Mouse (Mus musculus): ENCODE data around the gene Fam207a. TPM values are rescaled to one million over a fixed set of nuclear protein-coding genes. Genes with fewer than 3 reads are reported as not detected.

Fam207a gene
- polyA plus RNA-seq, 1 experiment from 2014 or later = 34.1 TPM

GRCm38 (mm10) chr10:77543226-77543625, 27.6 kb upstream of the Fam207a start:
- H3K4me2 ChIP-seq (ENCODE audit: low read length) = no peak overlapping the region
- DNase-seq (ENCODE audit: low spot score) (peak; percentile 27), ATAC-seq (replicated peaks; ENCODE audit: low FRiP score, low read depth) (no peak)
- peak; percentile 62 for TF ChIP-seq CTCF (IDR thresholded peaks at IDR 0.05; ENCODE audit: low read depth)
- H3K27me3 ChIP-seq (ENCODE audit: insufficient read depth, low read length) = no peaks in the 10 kb centered on the region
- 46% methylated on average over 7 of the region's 7 CpGs for WGBS
- no peaks in the 10 kb centered on the region for H3K4me1 ChIP-seq (replicated peaks; ENCODE audit: insufficient read depth, low read length)
- H3K27ac ChIP-seq = no peak overlapping the region
- no peaks in the 10 kb centered on the region for H3K36me3 ChIP-seq (ENCODE audit: insufficient read depth, low read length)
- no peak overlapping the region for H3K4me3 ChIP-seq (replicated peaks; ENCODE audit: low read depth, low read length)
- no peaks in the 10 kb centered on the region for H3K9me3 ChIP-seq (replicated peaks; ENCODE audit: low read length)
- no peak overlapping the region for H3K9ac ChIP-seq (ENCODE audit: low read depth, low read length)

GRCm38 (mm10) chr10:77541864-77542666, 26.5 kb upstream of the Fam207a start:
- H3K9me3 ChIP-seq (replicated peaks; ENCODE audit: low read length) = no peaks in the 10 kb centered on the region
- 82% methylated on average over 10 of the region's 10 CpGs for WGBS
- DNase-seq (ENCODE audit: low spot score) = no peak
- H3K27me3 ChIP-seq (ENCODE audit: insufficient read depth, low read length) = no peaks in the 10 kb centered on the region
- TF ChIP-seq CTCF (IDR thresholded peaks at IDR 0.05; ENCODE audit: low read depth) = no peak
- H3K4me2 ChIP-seq (ENCODE audit: low read length) = no peak overlapping the region
- no peaks in the 10 kb centered on the region for H3K36me3 ChIP-seq (ENCODE audit: insufficient read depth, low read length)
- no peak overlapping the region for H3K9ac ChIP-seq (ENCODE audit: low read depth, low read length)
- no peak overlapping the region for H3K27ac ChIP-seq
- no peaks in the 10 kb centered on the region for H3K4me1 ChIP-seq (replicated peaks; ENCODE audit: insufficient read depth, low read length)
- H3K4me3 ChIP-seq (replicated peaks; ENCODE audit: low read depth, low read length) = no peak overlapping the region
- ATAC-seq (replicated peaks; ENCODE audit: low FRiP score, low read depth) = no peak

GRCm38 (mm10) chr10:77540576-77541102, 25.1 kb upstream of the Fam207a start:
- H3K4me3 ChIP-seq (replicated peaks; ENCODE audit: low read depth, low read length) = no peak overlapping the region
- H3K4me2 ChIP-seq (ENCODE audit: low read length) = no peak overlapping the region
- 77% methylated on average over 4 of the region's 4 CpGs for WGBS
- ATAC-seq (replicated peaks; ENCODE audit: low FRiP score, low read depth) (no peak), DNase-seq (ENCODE audit: low spot score) (no peak)
- H3K4me1 ChIP-seq (replicated peaks; ENCODE audit: insufficient read depth, low read length) = no peaks in the 10 kb centered on the region
- no peak overlapping the region for H3K9ac ChIP-seq (ENCODE audit: low read depth, low read length)
- no peak for TF ChIP-seq CTCF (IDR thresholded peaks at IDR 0.05; ENCODE audit: low read depth)
- H3K27ac ChIP-seq = no peak overlapping the region
- no peaks in the 10 kb centered on the region for H3K9me3 ChIP-seq (replicated peaks; ENCODE audit: low read length)
- H3K36me3 ChIP-seq (ENCODE audit: insufficient read depth, low read length) = no peaks in the 10 kb centered on the region
- H3K27me3 ChIP-seq (ENCODE audit: insufficient read depth, low read length) = no peaks in the 10 kb centered on the region

GRCm38 (mm10) chr10:77539320-77539945, 23.8 kb upstream of the Fam207a start:
- Histone ChIP-seq H3K4me3 (replicated peaks; ENCODE audit: low read depth, low read length) (no peak overlapping the region), H3K4me1 (replicated peaks; ENCODE audit: insufficient read depth, low read length) (no peaks in the 10 kb centered on the region), H3K27ac (no peak overlapping the region), H3K27me3 (ENCODE audit: insufficient read depth, low read length) (no peaks in the 10 kb centered on the region), H3K9ac (ENCODE audit: low read depth, low read length) (no peak overlapping the region), H3K4me2 (ENCODE audit: low read length) (no peak overlapping the region), H3K36me3 (ENCODE audit: insufficient read depth, low read length) (no peaks in the 10 kb centered on the region), H3K9me3 (replicated peaks; ENCODE audit: low read length) (no peaks in the 10 kb centered on the region)
- no peak for TF ChIP-seq CTCF (IDR thresholded peaks at IDR 0.05; ENCODE audit: low read depth)
- DNase-seq (ENCODE audit: low spot score) (no peak), ATAC-seq (replicated peaks; ENCODE audit: low FRiP score, low read depth) (no peak)
- 76% methylated on average over 7 of the region's 7 CpGs for WGBS

DNA sequence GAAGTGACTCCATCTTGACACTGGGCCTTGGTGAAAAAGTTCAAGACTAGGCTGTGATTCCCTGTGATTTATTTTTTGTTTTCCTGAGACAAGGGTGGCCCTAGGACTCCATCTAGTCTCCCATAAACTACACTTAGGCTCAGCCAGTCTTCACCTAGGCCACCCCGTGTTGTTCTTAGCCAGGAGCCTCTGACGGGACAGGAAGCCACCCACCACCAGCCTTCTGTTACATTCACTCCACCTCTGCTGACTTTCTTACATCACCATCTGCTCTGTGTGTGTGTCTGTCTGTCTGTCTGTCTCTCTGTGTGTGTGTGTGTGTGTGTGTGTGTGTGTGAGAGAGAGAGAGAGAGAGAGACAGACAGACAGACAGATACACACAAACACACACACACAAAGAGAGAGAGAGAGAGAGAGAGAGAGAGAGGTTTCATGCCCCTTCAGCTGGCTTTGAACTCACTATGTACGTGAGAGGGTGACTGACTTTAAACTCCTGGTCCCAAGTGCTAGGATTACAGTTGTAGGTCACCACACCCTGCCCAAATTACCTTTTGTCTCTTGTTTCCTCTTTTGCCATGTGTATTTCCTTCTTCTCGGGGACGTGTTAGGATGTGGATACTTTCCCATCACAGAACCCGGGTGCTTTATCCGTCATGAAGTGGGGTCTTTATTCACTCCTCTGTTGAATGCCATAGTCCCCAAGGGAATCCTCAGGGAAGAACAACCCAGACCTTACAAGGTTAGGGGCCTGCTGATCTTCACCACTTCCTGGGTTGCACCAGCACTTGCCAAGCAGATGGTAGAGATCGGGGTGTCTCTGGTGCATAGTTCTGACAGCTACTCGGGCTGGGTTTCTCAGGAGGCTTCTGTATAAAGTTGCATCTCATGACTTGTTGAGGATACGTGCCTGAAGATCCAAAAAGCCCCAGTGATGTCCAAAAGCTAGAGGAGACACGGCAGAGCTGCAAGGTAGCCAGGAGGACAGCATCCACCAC, 21.9 kb upstream of the Fam207a start:
- 77% methylated on average over 11 of the region's 11 CpGs for WGBS
- H3K36me3 ChIP-seq (ENCODE audit: insufficient read depth, low read length) = no peaks in the 10 kb centered on the region
- H3K27me3 ChIP-seq (ENCODE audit: insufficient read depth, low read length) = no peaks in the 10 kb centered on the region
- no peaks in the 10 kb centered on the region for H3K4me1 ChIP-seq (replicated peaks; ENCODE audit: insufficient read depth, low read length)
- H3K9ac ChIP-seq (ENCODE audit: low read depth, low read length) = no peak overlapping the region
- H3K9me3 ChIP-seq (replicated peaks; ENCODE audit: low read length) = no peaks in the 10 kb centered on the region
- no peak overlapping the region for H3K4me3 ChIP-seq (replicated peaks; ENCODE audit: low read depth, low read length)
- ATAC-seq (replicated peaks; ENCODE audit: low FRiP score, low read depth) (no peak), DNase-seq (ENCODE audit: low spot score) (no peak)
- H3K4me2 ChIP-seq (ENCODE audit: low read length) = no peak overlapping the region
- no peak overlapping the region for H3K27ac ChIP-seq
- TF ChIP-seq CTCF (IDR thresholded peaks at IDR 0.05; ENCODE audit: low read depth) = no peak

DNA sequence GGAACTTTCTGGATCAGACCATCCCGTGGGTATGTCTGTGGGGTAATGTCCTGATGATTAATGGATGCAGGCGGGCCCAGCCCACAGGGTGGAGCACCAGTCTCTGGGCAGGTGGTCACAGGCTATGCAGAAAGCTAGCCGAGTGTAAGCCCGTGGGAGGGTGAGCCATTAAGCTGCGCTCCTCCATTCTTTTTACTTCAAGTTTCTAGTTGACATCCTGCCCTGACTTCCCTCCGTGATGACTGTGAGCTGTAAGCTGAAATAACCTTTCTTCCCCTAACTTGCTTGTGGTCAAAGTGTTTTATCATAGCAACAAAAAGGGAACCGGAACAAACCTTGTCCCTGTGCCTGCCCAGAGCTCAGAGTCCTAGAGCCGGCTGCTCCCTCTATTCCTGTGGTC, 21.1 kb upstream of the Fam207a start:
- H3K36me3 ChIP-seq (ENCODE audit: insufficient read depth, low read length) = no peaks in the 10 kb centered on the region
- no peak for TF ChIP-seq CTCF (IDR thresholded peaks at IDR 0.05; ENCODE audit: low read depth)
- H3K4me3 ChIP-seq (replicated peaks; ENCODE audit: low read depth, low read length) = no peak overlapping the region
- H3K4me2 ChIP-seq (ENCODE audit: low read length) = no peak overlapping the region
- no peak overlapping the region for H3K9ac ChIP-seq (ENCODE audit: low read depth, low read length)
- DNase-seq (ENCODE audit: low spot score) (no peak), ATAC-seq (replicated peaks; ENCODE audit: low FRiP score, low read depth) (no peak)
- WGBS = 50% methylated on average over 8 of the region's 8 CpGs
- H3K27me3 ChIP-seq (ENCODE audit: insufficient read depth, low read length) = no peaks in the 10 kb centered on the region
- H3K4me1 ChIP-seq (replicated peaks; ENCODE audit: insufficient read depth, low read length) = no peaks in the 10 kb centered on the region
- H3K27ac ChIP-seq = no peak overlapping the region
- no peaks in the 10 kb centered on the region for H3K9me3 ChIP-seq (replicated peaks; ENCODE audit: low read length)

All from kidney, postnatal 0 days (tissue).